Mouse (Mus musculus): ENCODE results near the gene Inhbe. TPM values are rescaled to one million over a fixed set of nuclear protein-coding genes. Genes with fewer than 3 reads are reported as not detected.

Gene Inhbe
- polyA plus RNA-seq, 1 experiment from 2014 or later = 0.04 TPM

DNA sequence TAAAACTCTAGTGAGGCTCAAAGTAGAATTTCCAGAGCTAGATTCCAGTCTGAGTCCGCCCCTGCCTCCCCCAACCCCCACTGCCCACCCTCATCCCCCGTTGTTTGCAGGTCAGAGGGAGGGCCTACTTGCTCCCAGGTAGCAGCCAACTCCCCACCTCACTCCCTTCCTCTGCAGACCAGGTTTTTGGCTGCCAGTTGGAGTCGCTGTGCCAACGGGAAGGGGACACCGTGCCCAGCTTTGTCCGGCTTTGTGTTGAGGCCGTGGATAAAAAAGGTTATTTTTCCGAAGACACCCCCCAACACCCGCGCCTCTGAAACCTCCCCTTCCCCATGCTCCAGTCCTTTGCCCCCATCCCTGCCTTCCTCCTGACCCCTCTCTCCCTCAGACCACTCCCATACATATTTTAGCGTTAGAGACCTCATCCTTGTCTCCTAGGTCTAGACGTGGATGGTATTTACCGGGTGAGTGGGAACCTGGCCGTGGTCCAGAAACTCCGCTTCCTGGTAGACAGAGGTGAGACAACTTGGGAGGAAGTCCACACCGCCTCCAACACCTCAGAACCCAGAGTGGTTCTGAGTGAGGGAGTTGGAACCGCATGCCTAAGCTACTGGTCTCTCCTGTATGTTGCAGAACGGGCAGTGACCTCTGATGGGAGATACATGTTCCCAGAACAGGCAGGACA, 26.6 kb downstream of the Inhbe start:
- 48% methylated on average over 18 of the region's 18 CpGs for WGBS
- H3K9ac ChIP-seq (ENCODE audit: low read depth, low read length) = no peak overlapping the region
- no peak overlapping the region for H3K4me2 ChIP-seq (ENCODE audit: low read length)
- H3K27ac ChIP-seq (ENCODE audit: low read length) = no peak overlapping the region
- no peaks in the 10 kb centered on the region for H3K36me3 ChIP-seq (ENCODE audit: control insufficient read depth, insufficient read depth, low read length)
- no peaks in the 10 kb centered on the region for H3K9me3 ChIP-seq (replicated peaks; ENCODE audit: control insufficient read depth, low read length, poor library complexity, severe bottlenecking)
- ATAC-seq = no peak
- H3K27me3 ChIP-seq (ENCODE audit: control insufficient read depth, insufficient read depth, low read depth, low read length) = peaks cover 61% of the 10 kb centered on the region
- no peak overlapping the region for H3K4me3 ChIP-seq (ENCODE audit: low read depth, low read length)
- peaks cover 7% of the 10 kb centered on the region for H3K4me1 ChIP-seq (ENCODE audit: control insufficient read depth, insufficient read depth, low read length)

DNA sequence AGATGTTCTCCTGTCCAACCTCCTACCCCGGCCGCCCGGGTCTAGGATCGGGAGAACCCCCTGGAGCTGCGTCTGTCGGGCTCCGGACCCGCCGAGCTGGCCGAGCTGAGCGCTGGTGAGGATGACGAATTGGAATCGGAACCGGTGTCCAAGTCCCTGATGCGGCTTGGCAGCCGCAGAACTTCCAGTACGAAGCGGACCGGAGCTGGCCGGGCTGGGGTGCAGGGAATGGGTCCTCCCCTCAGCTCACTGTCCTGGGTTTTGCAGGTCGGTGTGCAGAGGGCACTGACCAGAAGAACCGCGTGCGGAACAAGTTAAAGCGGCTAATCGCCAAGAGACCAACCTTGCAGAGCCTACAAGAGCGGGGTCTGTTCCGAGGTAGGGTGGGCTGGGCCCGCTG, 27.4 kb downstream of the Inhbe start:
- 6% methylated on average over 29 of the region's 29 CpGs for WGBS
- ATAC-seq = no peak
- H3K9ac ChIP-seq (ENCODE audit: low read depth, low read length) = 0 out of 2 replicates have a peak overlapping the region, but pooled peaks have one; percentile 0

DNA sequence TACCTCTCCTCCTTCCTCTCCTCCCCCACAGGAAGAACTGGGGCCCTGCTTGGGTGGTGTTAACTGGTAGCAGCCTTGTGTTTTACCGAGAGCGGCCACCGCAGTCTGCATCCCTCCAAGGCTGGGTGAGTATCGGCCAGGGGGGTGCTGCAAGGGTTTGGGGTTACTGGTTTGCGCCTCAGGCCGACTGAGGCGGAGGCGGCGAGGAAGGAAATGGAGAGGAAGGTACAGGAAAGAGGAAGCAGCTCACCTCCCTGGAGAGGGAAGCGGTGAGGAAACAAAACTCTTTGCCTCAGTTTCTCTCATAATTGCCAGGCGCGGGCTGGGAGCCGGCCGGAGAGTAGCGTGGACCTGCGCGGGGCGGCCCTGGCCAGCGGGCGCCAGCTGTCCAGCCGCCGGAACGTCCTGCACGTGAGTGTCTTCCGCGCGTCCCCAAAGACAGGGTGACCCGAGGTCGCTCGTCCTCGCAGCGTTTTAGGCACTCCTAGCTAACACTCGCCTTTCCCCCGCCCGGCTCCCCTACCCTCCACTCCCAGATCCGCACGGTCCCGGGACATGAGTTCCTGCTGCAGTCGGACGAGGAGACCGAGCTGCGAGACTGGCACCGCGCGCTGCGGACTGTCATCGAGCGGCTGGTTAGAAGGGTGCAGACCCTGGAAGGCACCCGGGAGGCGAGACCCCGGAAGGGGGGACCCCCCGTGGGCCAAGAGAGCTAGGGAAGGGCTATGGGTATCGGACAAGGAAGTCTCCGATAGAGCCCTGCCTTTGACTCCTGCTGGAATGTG, 28.0 kb downstream of the Inhbe start:
- Histone ChIP-seq H3K27me3 (ENCODE audit: control insufficient read depth, insufficient read depth, low read depth, low read length) (peaks cover 61% of the 10 kb centered on the region), H3K36me3 (ENCODE audit: control insufficient read depth, insufficient read depth, low read length) (no peaks in the 10 kb centered on the region), H3K4me3 (ENCODE audit: low read depth, low read length) (peak overlapping the region; percentile 32), H3K9me3 (replicated peaks; ENCODE audit: control insufficient read depth, low read length, poor library complexity, severe bottlenecking) (no peaks in the 10 kb centered on the region), H3K4me1 (ENCODE audit: control insufficient read depth, insufficient read depth, low read length) (peaks cover 7% of the 10 kb centered on the region), H3K4me2 (ENCODE audit: low read length) (peak overlapping the region; percentile 62), H3K27ac (ENCODE audit: low read length) (no peak overlapping the region), H3K9ac (ENCODE audit: low read depth, low read length) (peak overlapping the region; percentile 0)
- no peak for ATAC-seq
- WGBS = under 1% methylated on average over 54 of the region's 54 CpGs

More for the DNA sequence above, 27.4 kb downstream of the Inhbe start:
- Histone ChIP-seq H3K27me3 (ENCODE audit: control insufficient read depth, insufficient read depth, low read depth, low read length) (peaks cover 61% of the 10 kb centered on the region), H3K9me3 (replicated peaks; ENCODE audit: control insufficient read depth, low read length, poor library complexity, severe bottlenecking) (no peaks in the 10 kb centered on the region), H3K36me3 (ENCODE audit: control insufficient read depth, insufficient read depth, low read length) (no peaks in the 10 kb centered on the region), H3K4me2 (ENCODE audit: low read length) (peak overlapping the region; percentile 62), H3K4me3 (ENCODE audit: low read depth, low read length) (peak overlapping the region; percentile 32), H3K27ac (ENCODE audit: low read length) (no peak overlapping the region), H3K4me1 (ENCODE audit: control insufficient read depth, insufficient read depth, low read length) (peaks cover 7% of the 10 kb centered on the region)

DNA sequence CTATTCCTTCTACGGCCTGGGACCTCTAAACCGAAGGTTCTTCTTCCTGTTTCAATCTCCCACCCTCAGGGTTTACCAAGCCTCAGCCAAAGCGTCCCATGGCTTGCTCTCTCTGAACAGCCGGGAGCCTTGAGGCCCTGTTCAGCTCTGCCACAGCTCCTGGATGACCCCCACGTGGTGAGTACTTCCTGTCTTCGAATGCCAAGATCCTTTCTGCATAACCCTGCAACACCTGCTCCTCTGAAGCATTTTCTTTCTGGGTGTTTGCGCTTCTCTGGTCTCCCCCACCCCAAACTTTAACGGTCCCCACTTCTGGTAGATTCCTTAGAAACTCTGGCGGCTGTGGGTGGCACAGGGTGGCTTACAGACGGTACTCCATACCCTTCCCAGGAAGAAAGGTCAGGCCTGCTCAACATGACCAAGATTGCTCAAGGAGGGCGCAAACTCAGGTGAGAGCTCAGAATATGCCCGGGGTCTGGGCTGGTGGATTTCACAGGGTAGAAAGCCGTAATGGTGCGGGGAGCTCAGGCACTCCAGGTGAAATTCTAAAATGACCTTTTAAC, 28.7 kb downstream of the Inhbe start:
- no peak overlapping the region for H3K4me3 ChIP-seq (ENCODE audit: low read depth, low read length)
- WGBS = 36% methylated on average over 14 of the region's 14 CpGs
- ATAC-seq = no peak
- peaks cover 61% of the 10 kb centered on the region for H3K27me3 ChIP-seq (ENCODE audit: control insufficient read depth, insufficient read depth, low read depth, low read length)
- no peaks in the 10 kb centered on the region for H3K9me3 ChIP-seq (replicated peaks; ENCODE audit: control insufficient read depth, low read length, poor library complexity, severe bottlenecking)
- peaks cover 7% of the 10 kb centered on the region for H3K4me1 ChIP-seq (ENCODE audit: control insufficient read depth, insufficient read depth, low read length)
- H3K4me2 ChIP-seq (ENCODE audit: low read length) = peak overlapping the region; percentile 62; the same call in 1 of the 2 replicates
- no peaks in the 10 kb centered on the region for H3K36me3 ChIP-seq (ENCODE audit: control insufficient read depth, insufficient read depth, low read length)
- no peak overlapping the region for H3K27ac ChIP-seq (ENCODE audit: low read length)
- no peak overlapping the region for H3K9ac ChIP-seq (ENCODE audit: low read depth, low read length)

GRCm38 (mm10) chr10:127324495-127324894, 29.7 kb downstream of the Inhbe start:
- Histone ChIP-seq H3K27me3 (ENCODE audit: control insufficient read depth, insufficient read depth, low read depth, low read length) (peaks cover 58% of the 10 kb centered on the region), H3K9ac (ENCODE audit: low read depth, low read length) (no peak overlapping the region), H3K36me3 (ENCODE audit: control insufficient read depth, insufficient read depth, low read length) (no peaks in the 10 kb centered on the region), H3K9me3 (replicated peaks; ENCODE audit: control insufficient read depth, low read length, poor library complexity, severe bottlenecking) (no peaks in the 10 kb centered on the region), H3K4me2 (ENCODE audit: low read length) (no peak overlapping the region), H3K27ac (ENCODE audit: low read length) (no peak overlapping the region), H3K4me1 (ENCODE audit: control insufficient read depth, insufficient read depth, low read length) (peaks cover 7% of the 10 kb centered on the region), H3K4me3 (ENCODE audit: low read depth, low read length) (no peak overlapping the region)
- no peak for ATAC-seq
- 16% methylated on average over 6 of the region's 7 CpGs for WGBS

DNA sequence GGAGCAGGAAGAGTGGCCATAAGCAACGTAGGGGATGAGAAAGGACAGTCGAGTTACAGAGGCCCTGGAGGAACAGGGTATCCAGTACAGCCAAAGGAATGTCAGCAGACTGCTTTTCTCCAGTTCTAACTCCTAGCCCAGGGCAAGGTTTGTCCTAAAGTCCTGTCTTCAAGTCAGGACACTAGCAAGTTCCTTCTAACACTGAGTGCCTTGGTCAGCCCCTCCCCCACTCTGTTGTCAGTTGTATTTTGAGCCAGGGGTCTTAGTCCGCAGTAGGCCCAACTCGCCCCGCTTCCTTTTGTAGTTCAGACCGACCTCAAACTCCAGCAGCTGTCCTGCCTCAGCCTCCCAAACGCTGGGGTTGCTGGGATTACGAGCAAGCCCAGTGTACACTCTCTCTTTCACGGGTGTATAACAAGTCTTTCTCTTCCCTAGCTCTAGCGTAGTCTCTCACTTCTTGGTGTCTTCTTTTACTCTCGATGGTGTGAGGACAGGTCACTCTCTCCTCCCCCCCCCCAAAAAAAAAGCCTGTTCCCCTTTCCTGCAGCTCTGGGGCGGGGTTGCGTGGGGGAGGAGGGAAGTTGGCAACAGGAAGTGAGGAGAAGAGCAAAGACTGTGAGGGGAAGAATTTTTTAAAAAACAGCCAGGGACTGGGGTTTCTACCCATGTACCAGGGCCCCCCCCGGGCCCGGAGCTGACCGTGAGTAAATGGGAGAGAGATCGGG, 30.9 kb downstream of the Inhbe start:
- no peak overlapping the region for H3K27ac ChIP-seq (ENCODE audit: low read length)
- no peak overlapping the region for H3K4me3 ChIP-seq (ENCODE audit: low read depth, low read length)
- WGBS = 77% methylated on average over 15 of the region's 17 CpGs
- H3K4me1 ChIP-seq (ENCODE audit: control insufficient read depth, insufficient read depth, low read length) = peaks cover 7% of the 10 kb centered on the region
- no peak overlapping the region for H3K9ac ChIP-seq (ENCODE audit: low read depth, low read length)
- H3K36me3 ChIP-seq (ENCODE audit: control insufficient read depth, insufficient read depth, low read length) = no peaks in the 10 kb centered on the region
- H3K9me3 ChIP-seq (replicated peaks; ENCODE audit: control insufficient read depth, low read length, poor library complexity, severe bottlenecking) = no peaks in the 10 kb centered on the region
- H3K27me3 ChIP-seq (ENCODE audit: control insufficient read depth, insufficient read depth, low read depth, low read length) = peaks cover 47% of the 10 kb centered on the region
- H3K4me2 ChIP-seq (ENCODE audit: low read length) = no peak overlapping the region
- ATAC-seq = no peak

GRCm38 (mm10) chr10:127322669-127323068, 31.5 kb downstream of the Inhbe start:
- Histone ChIP-seq H3K9ac (ENCODE audit: low read depth, low read length) (no peak overlapping the region), H3K4me3 (ENCODE audit: low read depth, low read length) (no peak overlapping the region), H3K4me2 (ENCODE audit: low read length) (no peak overlapping the region), H3K9me3 (replicated peaks; ENCODE audit: control insufficient read depth, low read length, poor library complexity, severe bottlenecking) (no peaks in the 10 kb centered on the region), H3K4me1 (ENCODE audit: control insufficient read depth, insufficient read depth, low read length) (peaks cover 7% of the 10 kb centered on the region), H3K36me3 (ENCODE audit: control insufficient read depth, insufficient read depth, low read length) (no peaks in the 10 kb centered on the region), H3K27ac (ENCODE audit: low read length) (no peak overlapping the region), H3K27me3 (ENCODE audit: control insufficient read depth, insufficient read depth, low read depth, low read length) (peaks cover 41% of the 10 kb centered on the region)
- WGBS = 85% methylated on average over 4 of the region's 4 CpGs
- no peak for ATAC-seq

DNA sequence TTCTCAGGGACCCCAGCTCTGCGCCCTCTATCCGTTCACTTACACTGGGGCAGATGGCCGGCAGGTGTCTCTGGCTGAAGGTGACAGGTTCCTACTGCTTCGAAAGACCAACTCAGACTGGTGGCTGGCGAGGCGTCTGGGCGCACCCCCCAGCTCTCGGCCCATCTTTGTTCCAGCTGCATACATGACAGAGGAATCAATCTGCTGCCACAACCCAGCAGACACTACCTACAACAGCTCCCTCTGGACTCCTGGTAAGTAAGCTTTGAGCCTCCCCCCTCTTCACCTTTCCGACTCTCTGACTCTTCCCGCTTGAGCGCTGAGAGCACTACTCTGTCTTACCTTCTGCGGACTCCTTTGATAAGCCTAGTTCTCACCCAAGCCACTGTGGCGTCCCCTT, 32.0 kb downstream of the Inhbe start:
- WGBS = 65% methylated on average over 13 of the region's 13 CpGs
- no peak overlapping the region for H3K4me2 ChIP-seq (ENCODE audit: low read length)
- peaks cover 7% of the 10 kb centered on the region for H3K4me1 ChIP-seq (ENCODE audit: control insufficient read depth, insufficient read depth, low read length)
- no peaks in the 10 kb centered on the region for H3K36me3 ChIP-seq (ENCODE audit: control insufficient read depth, insufficient read depth, low read length)
- peaks cover 38% of the 10 kb centered on the region for H3K27me3 ChIP-seq (ENCODE audit: control insufficient read depth, insufficient read depth, low read depth, low read length)
- no peak overlapping the region for H3K9ac ChIP-seq (ENCODE audit: low read depth, low read length)
- ATAC-seq = no peak
- H3K27ac ChIP-seq (ENCODE audit: low read length) = no peak overlapping the region
- no peak overlapping the region for H3K4me3 ChIP-seq (ENCODE audit: low read depth, low read length)
- H3K9me3 ChIP-seq (replicated peaks; ENCODE audit: control insufficient read depth, low read length, poor library complexity, severe bottlenecking) = no peaks in the 10 kb centered on the region
